Mouse (Mus musculus) cerebellum, postnatal 4 days (tissue): ENCODE data around the gene Tmx2.
"Not testable (repeated sequence)": the region's sequence is repeated elsewhere in the genome, so short reads cannot be mapped to it uniquely, and the experiment has no call there.

Experiments used
- DNase-seq, 2 experiments: peaks; one replicate each; pipeline ENCODE4 v3.0.0; 2022; ENCODE audit warnings: low spot score in 2 of 2, mixed read lengths in 1 of 2

The Tmx2 gene

DNA sequence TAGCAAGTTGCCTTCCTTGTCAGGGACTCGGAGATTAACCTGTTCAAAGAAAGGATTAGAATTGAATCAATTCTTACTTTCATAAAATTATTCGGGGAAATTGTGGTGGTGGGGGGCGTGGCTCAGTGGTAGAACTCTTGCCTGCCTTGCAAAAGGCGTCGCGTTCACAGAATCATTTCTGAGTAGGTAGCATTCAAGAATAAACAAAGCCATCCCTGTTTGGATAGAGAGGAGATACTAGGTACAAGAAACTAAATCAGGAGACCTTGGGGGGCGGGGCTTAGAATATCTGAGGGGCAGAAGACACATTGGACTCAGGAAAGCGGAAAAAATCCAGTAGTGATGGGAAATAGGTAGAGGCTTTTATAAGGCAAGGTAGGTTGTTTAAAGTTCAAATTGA is at the start of gene Tmx2:
Gene Tmx2, minus strand, starts transcription at position 125 of the 400 bp plus-strand sequence.
- DNase-seq = no peak

DNA sequence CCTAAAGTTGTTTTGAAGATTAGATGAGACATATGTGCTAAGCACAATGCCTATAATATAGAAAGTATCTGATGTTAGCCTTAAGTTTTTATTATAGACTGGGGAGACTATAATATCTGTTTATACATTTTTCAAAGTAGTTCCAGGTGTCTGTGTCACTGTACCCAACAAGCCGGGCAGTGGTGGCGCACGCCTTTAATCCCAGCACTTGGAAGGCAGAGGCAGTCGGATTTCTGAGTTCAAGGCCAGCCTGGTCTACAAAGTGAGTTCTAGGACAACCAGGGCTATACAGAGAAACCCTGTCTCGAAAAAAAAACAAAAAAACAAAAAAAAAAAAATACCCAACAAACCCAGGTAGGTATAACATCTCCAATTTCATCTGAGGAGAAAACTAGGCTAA is 49.3 kb upstream of the Tmx2 start:
- not testable (repeated sequence) for DNase-seq

DNA sequence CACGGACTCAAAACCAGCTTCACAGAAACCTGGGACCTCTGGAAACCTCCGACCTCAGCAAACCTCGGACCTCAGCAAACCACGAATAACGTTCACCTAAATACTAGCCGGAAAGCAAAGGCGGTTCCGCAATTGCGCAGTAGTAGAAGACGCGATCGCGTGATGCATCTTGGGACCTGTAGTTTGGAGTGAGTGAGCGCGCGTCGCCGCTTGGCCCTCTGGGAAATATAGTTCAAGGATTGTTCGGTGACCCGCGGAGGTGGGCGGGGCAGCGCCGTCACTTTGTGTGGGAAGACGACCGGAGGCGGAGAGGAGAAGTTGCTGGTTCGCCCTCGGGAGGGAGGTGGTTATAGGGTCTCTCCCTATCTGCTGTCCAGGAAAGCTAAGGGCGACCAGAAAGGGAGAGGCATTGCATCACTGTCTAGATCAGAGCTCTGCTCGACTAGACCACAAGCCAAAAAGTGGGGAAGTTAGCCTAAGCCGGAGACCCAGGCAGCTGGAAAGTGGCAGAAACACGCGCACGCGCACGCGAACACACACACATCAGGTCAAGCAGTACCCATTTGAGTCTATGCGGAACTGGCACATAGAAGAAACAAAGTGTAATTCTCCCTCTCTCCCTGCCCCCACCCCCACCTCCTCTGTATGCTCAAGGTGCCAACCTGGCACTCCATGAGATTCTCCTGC is 48.4 kb upstream of the Tmx2 start, which contains the start of gene Clp1:
Gene Clp1, minus strand, starts transcription at position 179 of the 687 bp plus-strand sequence.
- DNase-seq = peak; percentile 80 to 93

GRCm38 (mm10) chr2:84726716-84727115 is 47.8 kb upstream of the Tmx2 start:
- no peak for DNase-seq

GRCm38 (mm10) chr2:84725770-84726169 is 46.8 kb upstream of the Tmx2 start:
- DNase-seq = no peak

DNA sequence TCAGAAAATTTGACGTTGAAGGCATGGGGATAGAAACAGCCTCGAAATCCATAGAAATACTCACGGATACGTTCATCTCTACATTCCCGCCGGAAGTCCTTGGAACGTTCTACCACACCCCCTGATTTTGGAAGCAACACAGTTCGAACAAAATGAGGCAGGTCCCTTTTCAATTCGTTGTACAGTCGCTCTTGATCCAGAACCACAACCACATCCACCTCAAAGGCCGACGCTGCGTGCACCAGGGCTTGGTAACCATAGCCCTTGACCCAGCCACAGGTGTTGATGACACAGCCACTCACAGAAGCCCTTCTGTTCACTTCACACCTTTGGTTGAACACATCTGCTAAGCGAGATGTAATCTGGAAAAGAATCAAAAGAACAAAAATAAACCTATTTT is 44.9 kb upstream of the Tmx2 start:
- DNase-seq = no peak

- no peak for DNase-seq
These were observed 42.2 kb upstream of the Tmx2 start for GRCm38 (mm10) chr2:84721182-84721581.

DNA sequence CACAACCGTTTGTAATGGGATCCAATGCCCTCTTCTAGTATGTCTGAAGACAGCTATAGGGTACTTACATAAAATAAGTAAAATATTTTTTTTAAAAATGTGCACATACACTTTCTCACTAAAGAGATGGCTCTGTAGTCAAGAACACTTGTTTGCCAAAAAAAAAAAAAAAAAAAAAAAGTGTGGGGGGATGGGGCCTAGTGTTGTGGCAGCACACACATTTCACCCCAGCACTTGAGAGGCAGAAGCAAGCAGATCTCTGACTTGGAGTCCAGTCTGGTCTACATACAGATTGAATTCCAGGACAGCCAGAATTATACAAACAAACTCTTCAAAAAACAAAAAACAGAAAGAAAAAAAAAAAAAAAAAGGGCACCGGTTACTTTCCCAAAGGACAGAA is 41.8 kb upstream of the Tmx2 start:
- DNase-seq = no peak

DNA sequence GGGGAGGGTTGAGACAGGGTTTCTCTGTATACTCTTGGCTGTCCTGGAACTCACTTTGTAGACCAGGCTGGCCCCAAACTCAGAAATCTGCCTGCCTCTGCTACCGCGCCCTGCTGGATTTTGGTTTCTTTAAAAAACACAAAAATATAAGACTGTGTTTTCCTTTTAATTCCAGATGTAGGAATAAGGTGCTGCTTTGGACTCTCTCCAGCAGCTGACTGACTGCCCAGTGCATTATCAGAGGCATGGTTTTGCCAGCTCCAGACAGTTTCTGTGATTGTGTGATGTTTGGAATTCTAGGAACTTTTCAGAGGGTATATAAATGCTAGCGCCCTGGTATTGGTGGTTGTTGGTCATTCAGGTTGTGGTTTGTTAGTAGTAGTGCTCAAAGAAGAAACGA is 38.4 kb upstream of the Tmx2 start:
- no peak for DNase-seq

DNA sequence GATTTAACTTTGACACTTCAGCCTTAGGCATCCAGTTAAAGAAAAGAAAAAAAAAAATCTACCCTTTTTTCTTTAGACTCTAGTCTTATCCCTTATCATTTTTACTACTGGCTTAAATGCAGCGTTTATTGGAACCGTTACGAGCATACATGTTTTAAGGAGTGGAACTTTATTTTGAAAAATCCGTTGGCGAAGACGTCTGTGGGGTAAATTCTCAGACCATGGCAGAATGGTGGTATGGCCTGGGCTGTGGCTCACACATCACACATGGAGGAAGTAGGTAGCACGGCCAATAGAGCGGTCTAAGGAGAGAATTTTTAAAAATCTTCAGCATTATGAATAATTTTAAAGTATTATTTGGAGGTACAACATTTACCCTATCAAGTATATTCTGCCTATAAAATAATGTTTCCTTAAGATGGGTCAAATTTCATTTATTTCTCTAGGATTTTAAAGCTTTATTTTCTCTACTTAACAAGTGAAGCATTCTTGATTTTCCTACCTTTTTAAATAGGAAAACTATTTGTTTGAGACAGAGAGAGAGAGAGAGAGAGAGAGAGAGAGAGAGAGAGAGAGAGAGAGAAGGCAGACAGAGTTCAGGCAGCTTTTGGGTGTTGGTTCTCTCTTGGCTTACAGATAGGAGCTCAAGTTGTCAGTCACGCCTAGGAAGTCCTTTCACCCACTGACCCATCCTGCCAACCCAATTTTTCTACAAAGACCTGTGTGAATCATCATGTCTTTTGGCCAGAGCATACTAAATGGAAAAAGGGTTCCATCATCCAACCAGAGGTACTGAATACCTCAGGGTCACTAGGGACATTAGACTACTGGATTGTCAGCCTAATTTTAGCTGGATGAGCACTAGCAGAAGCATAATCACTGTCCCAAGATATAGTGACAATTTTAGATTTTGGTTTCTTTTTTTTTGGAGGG is 37.7 kb upstream of the Tmx2 start:
- DNase-seq = no peak

GRCm38 (mm10) chr2:84715562-84716361 is 36.8 kb upstream of the Tmx2 start:
- DNase-seq = peak in 1 of 2 experiments; percentile 48

DNA sequence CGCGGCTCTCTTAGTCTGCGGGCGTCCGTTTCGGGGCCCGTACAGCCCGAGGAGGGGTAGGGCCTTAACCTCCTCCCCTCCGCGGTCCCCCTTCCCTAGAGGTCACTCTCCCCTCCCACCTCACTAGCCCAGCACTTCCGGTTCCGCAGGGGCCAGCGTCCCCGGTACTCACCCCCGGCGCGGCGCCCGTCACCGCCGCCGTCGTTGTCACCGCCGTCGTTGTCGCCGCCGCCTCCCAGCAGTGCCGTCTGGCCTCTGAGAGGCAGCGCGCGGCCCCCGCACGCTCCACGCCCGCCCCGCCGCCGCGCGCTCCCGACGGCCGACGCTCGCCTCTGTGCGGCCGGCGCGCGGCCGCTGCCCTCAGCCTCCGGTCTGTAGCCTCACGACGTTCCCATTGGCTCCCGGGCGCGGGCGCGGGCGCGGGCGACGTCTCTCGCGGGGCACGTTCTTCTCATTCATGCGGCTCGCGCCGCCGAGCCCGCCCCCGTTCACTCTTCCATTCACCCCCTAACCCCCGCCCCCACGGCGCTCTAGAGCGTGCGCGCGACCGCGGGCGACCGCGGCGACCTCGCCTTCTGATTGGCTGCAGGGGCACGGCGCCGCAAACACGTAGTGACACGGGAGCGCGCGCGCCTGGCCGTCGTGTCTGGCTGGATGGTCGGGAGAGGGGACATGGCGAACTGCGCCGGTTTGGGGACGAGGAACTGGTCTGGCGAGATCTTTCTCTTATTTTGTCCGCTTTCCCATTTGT is 36.0 kb upstream of the Tmx2 start, which contains the start of gene Zdhhc5:
Gene Zdhhc5, minus strand, starts transcription at position 370 of the 751 bp plus-strand sequence.
- peak; percentile 97 to 99 for DNase-seq

GRCm38 (mm10) chr2:84714422-84714810 is 35.5 kb upstream of the Tmx2 start:
- DNase-seq = no peak

GRCm38 (mm10) chr2:84711898-84712297 is 33.0 kb upstream of the Tmx2 start:
- no peak for DNase-seq

- DNase-seq = no peak
These were observed 28.6 kb upstream of the Tmx2 start for GRCm38 (mm10) chr2:84707523-84707922.

- DNase-seq = no peak
These were observed 26.4 kb upstream of the Tmx2 start for GRCm38 (mm10) chr2:84705295-84705694.

- no peak for DNase-seq
These were observed 25.4 kb upstream of the Tmx2 start for GRCm38 (mm10) chr2:84704329-84704728.

- no peak for DNase-seq
These were observed 24.6 kb upstream of the Tmx2 start for GRCm38 (mm10) chr2:84703497-84703896.

GRCm38 (mm10) chr2:84695007-84695695 is 16.2 kb upstream of the Tmx2 start:
- DNase-seq = no peak

DNA sequence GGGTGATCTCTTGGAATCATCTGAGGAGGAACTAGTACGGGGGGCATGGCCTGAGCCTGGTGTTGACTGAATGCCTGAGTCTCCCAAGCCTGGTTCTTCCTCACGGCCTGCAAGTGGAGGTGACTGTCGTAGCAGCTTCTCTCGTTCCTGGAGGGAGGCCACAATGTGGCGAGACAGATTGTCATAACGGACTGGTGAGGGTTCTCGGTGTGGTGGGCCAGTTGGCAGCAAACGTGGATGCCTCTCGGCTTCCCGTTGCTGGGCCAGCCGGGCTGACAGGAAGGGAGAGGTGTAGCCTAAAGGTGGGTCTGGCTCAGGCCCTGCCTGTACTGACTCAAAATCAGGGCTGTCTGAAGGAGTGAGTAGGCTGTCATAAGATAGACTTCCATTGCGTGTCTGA is 11.1 kb upstream of the Tmx2 start:
- DNase-seq = no peak
